Mouse (Mus musculus) liver, adult (tissue): ENCODE measurements around the gene Hic1.

Source experiments
- GATA4 ChIP-seq: IDR thresholded peaks from 2 replicates; pipeline ENCODE4 v1.6.1; 2014; ENCODE audit warnings: mild to moderate bottlenecking, low read length; ENCODE audit not compliant: insufficient replicate concordance

Hic1 gene

DNA sequence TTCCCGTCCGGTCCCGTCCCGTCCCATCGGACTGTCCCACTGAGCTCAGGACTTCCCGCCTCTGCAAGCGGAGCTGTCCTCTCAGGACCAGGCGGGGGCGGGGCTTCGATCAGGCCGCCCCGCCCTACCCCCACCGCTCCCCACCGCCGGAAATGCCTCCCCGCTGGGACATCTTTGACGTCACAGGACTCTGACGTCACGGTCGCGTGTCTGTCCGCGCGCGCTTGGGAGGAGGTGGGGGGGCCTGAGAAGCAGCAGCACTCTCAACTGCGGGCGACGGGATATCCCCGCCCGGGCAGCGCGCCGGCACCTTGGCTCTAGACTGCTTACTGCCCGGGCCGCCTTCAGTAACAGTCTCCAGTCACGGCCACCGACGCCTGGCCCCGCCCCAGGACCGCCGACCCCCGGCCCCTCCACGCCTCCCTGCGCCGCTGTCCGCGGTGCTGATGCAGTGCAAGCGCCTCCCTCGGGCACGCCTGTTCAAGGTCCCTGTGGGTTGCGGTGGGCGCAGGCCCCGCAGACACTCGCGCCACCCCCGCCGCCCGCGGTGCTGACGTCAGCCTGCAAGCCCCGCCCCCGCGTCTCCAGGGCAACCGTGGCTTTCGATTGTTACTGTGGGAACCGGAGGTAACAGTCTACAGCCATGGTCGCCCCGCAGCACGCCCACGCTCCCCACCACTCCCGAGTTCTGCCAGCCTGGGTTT, 3.9 kb upstream of the Hic1 start:
- TF ChIP-seq GATA4: peak; percentile 23; the same call in 1 of the 2 replicates

DNA sequence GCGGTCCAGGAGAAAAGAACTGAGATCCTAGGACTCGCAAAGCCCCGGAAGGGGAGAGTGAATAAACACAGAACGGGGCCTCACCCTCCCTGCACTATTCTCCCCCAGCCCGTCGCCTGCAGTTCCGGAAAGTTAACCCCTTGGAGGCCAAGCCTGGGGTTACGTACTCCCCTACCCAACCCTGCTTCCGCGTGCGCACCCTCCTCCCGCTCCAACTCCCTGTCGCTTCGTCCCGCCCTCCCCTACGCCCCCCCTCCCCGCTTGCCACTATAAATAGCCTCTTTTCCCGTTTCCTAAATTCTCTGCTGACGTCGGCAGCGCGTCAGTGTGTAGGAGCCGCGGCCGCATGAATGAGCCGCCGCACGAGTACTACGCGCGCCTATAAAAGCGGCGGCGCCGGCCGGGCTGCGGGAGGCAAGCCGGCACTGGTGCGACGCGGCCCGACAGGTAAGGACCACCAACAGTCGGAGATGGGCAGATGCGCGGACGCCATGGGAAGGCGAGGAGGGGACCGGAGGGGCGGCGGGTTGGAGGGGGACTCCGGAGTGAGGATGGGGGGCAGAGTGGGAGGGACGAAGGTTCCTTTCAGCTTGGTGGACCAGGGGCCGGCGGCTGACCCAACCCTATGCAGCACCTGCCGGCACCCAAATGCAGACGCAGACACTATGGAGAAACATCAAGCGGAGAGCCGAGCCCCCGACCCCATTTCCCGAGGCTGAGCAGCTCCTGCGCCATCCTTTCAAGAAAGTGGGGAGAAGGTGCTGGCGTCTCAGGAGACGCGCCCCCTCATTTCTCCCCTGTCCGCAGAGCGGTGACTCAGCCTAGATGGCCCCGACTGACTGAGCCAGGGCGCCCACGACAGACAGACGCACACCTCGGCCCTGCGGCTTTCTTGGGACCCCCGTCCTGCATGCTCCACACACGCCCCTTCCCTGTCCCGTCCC, 3.1 kb upstream of the Hic1 start:
- no peak for TF ChIP-seq GATA4

DNA sequence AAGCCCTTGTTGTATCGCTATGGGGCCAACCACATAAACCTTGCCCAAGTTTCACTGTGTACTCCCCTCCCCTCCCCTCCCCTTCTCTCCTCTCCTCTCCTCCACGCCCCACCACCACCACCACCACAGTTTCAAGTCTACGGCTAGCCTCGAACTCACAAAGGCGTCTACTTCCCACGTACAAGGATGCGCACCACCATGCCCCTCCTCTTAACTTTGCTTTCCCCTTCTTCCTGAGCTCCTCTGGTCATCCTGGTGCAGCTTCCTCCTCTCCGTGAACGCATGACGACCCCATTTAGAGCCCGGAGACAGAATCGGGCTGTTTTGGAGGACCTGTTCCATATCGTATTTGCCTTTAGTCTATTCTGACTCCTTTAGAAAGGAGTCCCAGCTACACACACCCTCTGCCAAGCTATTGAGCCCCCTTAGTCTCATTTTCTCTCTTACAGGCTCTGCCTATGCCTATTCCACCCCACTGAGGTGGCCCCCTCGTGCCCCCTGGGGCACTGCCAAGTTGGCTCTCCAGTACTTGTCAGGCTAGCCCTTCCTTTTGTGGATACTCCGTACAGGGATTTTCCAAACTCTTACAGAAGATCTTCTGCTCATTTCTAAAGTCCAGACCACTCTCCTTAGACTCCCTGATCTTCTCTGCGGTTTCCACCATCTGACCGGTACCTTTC, 2.0 kb upstream of the Hic1 start:
- TF ChIP-seq GATA4: no peak

DNA sequence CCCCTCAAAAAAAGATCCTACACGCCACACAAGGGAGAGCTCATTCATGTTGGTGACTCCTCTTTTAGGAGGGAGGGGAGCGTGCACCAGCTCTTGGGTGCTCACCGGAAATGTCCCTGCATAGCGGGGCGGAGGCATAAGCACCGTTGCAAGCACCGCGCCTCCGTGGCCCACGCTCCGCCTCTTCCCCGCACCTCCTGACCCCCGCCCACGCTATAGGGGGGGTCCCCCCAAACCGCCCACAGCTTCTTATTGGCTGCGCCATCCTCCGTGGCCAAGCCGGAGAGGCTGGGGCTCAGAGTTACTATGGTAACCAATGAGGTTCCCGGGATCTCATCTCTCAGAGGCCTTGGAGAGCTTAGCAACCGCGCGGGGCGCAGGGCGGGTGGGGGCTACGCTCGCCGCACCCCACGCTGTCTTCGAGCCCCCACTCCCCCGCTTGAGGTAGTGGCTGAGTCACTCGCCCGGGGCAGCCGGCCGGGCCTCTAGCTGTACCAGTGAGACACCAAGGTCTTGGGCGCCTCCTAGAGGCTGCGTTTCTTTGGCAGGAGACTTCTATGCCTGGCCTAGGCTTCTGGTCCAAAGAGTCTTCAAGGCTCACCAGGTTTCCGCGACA, 925 bp upstream of the Hic1 start:
- no peak for TF ChIP-seq GATA4

DNA sequence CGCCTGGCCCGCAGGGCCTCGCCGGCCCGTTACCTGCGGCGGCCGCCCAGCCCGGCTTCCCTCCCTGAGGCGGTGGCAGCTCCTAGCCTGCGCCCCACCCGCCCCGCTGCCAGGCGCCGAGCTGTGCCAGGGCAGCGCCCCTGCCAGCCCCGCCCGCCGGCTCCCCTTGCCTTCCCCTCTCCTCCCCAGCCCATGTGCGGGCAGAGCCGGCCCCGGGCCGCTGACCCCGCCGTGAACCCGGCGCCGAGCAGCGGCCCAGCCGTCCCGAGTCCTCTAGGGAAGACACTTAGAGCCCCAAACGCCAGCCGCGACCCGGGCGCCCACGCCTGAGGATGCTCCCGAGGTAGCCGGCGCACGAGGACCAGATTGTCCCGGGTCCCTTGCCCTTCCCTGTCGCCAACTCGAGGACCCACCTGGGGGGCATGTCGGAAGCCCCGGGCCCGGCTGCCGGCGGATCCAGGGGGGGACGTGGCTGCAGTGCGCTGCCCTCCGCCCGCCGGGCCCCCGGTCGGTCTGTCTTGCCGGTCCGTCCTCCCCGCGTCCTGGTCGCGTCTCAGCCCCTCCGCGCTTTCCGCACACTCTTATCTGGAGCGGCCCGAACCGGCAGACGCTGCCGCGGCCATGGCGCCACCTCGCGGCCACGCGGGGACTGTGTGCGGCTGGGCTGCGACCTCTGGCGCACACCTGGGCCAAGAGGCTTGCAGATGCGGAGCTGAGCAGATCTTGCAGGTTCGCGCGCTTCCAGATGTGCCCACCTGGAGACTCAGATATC, 543 bp downstream of the Hic1 start:
- TF ChIP-seq GATA4: peak; percentile 99

DNA sequence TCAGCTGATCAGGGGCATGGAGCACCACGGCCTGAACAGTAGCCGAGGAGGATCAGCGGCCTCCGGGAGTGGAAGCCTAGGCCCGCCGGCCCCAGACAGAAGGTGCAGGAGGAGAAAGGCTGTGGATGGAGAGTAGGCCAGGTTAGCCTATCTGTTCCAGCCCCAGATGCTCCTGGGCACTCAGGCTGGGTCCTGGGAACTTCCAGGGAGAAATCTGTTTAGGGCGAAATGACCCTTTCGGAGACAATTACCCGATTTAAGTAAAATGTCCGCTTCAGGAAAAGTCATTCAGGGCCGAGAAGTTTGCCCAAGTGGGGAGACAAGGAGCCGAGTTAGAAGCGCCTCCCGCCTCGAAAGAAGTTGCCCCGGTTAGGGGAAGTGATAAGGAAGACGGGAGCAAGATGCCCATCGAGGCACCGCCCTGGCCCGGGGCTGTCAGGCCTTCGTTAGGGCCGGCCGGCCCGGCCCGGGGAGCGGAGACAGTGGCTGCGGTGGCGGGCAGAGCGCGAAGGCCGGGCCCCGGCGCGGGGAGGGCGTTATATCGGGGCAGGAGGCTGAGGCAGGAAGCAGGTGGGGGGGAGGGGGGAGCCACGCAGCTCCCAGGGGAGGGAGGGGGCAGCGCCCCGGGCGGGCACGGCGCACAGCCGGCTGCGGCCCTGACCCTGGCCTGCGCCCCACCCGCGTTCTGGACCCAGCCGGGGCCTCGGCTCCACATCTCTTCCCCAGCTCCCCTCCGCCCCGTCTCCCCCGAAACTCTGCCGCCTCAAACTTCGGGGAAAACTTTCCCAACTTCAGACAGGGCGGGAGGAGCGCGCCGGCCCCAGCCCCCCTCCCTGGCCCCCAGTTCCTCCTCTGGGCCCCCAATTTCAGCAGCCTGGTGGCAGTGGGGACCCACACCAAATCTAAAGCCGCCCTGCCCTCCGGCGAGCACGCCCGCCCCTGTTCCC, 1.4 kb downstream of the Hic1 start:
- no peak for TF ChIP-seq GATA4

DNA sequence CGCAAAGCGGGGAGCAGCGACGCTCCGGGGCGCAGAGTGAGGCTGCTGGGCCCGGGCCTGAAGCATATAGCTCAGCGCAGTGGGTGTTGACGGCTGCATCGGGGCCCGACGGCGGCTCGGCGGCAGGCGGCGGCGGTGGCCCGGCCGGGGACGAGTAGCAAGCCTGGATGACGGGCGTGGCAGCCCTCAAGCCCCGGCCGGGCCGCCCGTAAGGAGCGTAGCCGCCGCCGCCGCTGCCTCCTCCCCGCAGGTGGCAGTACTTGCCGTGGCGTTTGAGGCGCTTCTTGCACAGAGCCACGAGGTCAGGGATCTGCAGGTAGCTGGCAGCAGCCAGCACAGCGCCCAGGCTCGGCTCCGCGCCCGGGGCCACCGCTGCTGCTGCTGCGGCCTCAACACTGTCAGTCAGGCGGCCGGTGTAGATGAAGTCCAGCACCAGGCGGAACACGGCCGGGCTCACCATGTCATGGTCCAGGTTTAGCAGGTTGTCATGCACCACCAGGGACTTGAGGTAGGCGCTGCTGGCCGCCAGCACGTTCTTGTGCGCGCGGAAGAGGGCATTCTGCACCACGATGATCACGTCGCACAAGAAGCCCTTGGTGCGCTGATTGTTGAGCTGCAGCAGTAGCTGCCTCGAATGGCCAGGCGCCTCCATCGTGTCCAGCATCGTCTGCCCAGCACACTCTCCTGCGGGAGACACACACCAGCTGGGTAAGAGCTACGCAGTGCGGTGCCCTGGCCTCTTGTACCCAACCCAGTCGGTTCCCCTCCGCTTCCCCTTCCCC, 2.3 kb downstream of the Hic1 start:
- no peak for TF ChIP-seq GATA4

DNA sequence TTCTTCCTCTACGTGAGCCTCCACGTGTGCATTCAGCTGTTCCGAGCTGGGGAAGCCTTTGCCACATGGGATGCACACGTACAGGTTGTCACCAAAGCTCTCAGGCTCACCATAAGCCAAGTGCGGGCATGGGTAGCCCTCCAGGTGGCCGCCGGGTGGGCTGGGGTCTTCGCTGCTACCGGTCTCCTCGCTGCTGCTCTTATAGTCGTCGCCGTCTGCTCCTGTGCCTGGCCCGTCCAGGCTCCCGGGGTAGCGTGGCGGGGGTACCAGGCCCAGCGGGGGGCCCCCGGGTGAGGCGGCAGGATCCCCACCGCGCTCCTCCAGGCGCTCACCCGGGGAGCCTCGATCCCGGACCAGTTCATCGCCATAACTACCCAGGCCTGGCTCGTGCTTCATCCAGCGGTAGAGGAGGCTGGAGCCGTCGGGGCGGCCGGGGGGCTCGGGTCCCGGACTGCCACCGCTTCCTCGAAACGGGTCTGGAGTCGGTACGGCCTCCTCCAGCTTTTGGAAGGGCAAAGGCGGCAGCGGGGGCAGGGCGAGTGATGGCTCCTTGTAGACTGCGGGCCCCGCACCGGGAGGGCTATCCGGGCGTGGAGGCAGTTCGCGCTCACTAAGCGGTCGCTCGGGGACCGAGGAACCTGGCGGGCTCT, 3.0 kb downstream of the Hic1 start:
- no peak for TF ChIP-seq GATA4

DNA sequence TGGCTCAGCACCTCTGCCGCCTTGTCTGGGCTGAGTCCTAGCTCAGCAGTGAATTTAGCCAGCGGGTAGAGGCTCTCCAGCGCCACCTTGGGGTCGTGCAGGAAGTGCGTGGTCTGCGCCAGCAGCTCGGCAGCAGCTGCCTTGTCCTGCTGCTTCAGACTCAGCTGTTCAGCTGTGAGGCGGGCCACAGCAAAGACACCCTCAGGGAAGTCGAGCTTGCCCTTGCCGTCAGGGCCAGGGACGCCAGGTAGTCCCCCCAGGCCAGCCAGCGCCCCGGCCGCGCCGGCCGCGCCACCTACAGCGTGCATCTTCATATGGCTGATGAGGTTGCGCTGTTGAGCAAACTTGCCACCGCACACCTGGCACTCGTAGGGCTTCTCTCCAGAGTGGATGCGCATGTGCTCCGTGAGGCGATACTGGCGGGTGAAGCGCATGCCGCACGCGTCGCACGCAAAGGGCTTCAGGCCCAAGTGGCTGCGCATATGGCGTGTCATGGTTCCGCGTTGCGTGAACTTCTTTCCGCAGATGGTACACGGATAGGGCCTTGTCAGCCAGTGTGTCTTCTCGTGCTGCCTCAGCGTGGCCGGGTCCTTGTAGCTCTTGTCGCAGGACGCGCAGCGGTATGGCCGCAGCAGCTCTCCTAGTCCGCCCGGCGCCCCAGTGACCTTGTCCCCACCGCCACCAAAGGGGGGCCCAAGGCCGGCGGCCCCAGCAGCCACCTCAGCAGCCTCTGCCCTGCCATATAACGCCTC, 3.7 kb downstream of the Hic1 start:
- no peak for TF ChIP-seq GATA4

DNA sequence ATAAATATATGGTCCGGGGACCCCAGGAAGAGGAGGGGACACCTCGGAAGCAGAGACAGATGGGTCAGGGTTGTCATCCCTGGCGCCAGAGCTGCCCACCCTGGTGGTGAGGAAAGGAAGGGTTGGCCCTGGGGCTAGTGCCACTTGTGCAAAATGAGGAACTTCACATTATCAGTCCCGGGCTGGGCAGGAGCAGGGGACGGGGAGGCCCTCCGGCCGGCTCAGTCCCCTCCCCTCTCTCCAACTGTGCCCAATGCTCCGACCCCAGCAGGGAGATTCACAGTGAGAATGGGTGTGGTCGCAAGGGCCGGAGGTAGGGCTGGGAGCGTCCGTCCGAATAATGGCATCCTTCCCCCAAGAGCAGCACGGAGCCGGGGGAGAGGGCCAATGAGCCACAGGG, 4.6 kb downstream of the Hic1 start:
- TF ChIP-seq GATA4: no peak

DNA sequence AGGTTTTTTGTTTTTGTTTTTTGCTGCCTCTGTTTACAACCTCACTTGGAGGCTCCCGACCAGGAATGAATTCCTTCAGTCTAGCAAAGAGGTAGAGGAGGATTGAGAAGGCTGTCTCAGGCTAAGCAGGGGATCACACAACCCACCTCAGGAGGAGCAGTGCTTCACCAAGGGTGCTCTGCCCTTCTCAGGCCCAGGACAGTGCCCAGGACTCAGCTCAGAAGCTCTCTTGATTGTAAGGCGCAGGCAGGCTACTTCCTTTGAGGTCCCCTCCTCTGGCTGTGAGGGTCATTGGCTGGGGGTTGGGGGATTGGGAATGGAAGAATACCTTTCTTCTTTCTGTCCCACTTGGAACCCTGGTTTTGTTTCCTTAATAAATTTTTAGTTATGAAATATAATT, 5.3 kb downstream of the Hic1 start:
- TF ChIP-seq GATA4: no peak

DNA sequence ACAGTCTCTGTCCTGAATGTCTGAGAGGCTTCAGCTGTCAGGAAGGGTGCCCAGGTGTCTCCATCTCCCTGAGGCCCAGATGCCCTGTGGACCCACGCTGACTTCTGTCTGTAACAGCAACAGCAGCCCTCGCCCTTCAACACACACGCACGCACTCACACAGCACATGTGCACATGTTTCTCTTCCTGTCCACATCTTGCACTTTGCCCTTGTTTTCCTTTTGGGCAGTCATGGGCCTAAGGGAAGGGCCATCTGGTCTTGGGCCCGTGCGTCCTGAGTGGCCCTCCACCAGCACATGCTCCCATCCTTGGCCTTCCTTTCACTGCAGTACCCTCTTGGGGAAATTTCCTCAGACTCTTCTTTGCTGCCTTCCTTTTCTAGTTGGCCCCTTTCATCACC, 5.9 kb downstream of the Hic1 start:
- TF ChIP-seq GATA4: no peak
